Mouse (Mus musculus): Measurements from ENCODE around the gene Emg1.

GRCm38 (mm10) chr6:124712918-124713317 lies 940 bp upstream of the Emg1 start:
- TF ChIP-seq CTCF (IDR thresholded peaks at IDR 0.05; ENCODE audit: low read depth) (no peak), EP300 (IDR thresholded peaks at IDR 0.05; ENCODE audit: low read depth) (no peak)
